Mouse (Mus musculus) cerebellum, adult (tissue): ENCODE measurements around the gene Clint1.

ENCODE experiments used
- ATAC-seq: cut with Nextera tagmentation; 2 replicates; pipeline ENCODE4 v1.9.2; 2017; ENCODE audit warnings: mild to moderate bottlenecking, moderate library complexity, mixed read lengths; ENCODE audit not compliant: insufficient number of reproducible peaks, low FRiP score, low TSS enrichment

Gene Clint1

DNA sequence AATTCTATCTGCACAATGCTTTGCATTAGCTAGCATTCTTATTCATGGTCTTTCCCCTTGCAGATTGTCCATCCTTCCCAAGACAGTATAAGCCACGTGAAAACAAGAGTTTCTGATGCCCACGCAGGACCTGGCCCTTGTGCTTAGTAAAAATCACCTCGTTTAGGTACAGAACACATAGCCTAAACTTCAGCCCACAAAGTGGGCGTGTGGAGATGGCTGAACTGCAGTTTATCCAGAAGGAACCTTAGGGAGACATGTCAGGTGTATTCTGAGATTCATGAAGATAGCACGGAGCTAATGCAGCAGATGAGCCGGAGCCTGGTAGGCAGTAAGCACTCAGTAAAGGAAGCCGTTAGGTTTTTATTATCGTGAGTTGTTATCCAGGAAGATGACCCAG lies 69.2 kb downstream of the Clint1 start:
- ATAC-seq, result no peak

DNA sequence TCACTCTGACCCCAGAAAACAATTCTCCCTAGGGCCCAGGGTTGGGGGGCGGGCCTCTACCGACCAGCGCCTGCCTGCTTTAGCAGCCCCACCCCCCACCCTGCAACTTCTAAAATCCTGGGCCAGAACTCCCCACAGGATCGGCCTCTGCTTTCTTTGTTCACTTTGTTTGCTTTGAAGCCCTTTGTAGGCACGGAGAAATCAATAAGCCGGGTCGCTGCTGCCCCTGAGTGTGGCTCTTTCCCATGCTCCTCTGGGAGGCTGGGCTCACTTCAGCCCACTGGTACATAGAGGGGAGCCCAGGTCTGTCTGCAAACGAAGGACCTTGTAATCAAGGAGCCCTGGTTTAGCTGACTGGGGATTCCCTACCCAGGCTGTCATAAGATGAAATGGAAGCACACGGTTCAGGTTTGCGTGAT lies 69.6 kb downstream of the Clint1 start:
- no peak for ATAC-seq

DNA sequence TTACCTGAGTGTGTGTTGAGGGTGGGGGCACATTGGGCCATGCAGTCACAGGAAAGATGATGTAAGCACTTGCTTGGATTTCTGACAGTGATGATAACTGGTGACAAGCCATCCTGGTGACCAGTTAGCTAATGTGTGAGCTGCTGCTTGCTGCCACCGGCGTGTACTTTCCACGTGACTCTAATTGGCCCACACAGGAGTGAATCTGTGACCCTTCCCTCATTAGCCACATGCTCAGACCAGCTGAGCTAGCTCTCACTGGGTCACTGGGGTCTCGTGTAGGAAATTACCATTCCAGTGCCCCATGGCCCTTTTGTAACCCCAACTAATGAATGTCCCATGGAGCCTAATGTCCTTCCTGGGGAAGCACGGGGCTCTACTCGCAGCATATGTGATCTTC lies 73.6 kb downstream of the Clint1 start:
- no peak for ATAC-seq

DNA sequence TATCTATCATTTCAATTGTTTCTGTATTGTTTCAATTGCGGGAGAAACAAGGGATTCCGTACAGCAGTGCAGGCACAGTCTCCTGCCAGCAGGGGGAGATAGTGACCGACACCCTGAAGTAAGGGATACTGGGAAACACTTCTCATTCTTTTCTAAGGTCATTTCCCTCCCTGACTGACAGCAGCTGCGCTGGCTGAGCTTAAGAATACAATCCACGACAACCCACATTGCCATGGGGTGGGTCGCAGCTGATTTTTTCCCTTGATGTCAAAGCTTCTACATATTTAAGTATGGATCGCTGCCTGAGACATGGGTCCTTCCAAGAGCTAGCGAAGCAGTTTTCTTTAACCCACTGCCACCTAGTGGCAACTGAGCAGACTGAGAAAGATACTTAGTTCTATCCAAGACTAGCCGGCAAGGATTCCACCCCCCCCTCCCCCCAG lies 74.8 kb downstream of the Clint1 start:
- ATAC-seq, result peak; percentile 89

DNA sequence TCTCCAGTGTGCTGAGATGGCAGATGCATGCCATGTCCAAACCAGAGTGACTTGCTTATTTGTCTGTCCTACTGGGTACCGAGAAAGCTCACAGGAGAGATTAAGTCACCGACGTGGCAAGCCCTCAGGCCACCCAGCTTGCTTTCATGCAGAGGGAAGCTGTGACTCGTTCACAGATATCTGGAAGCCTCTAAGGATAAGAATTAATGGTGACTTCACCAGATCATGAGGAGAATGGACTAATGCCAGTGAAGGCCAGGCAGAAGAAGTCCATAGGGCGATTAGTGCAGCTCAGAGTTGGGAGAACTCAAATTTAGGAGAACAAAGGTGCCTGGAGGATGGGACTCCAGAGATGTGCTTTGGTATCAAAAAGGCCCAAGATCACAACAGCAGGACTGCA lies 75.6 kb downstream of the Clint1 start:
- ATAC-seq, result no peak

DNA sequence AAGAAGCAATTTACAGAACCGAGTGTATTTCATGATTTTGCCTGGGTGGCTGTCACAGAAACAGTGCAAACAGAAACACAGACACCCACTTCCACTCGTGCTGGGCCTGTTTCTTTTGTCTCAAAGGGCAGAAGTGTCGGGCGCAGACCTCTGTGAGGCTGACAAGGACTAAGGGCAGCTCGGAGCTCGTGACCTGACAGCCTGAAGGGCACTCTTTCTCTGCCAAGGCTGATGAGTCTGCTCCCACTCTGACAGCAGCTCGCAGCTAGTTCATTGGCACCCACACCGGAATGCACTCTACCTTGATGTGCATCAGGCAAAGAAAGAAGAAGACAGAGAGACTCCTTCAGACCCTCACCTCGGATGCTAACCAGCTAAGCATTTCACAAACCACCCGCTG lies 77.7 kb downstream of the Clint1 start:
- ATAC-seq, result no peak

DNA sequence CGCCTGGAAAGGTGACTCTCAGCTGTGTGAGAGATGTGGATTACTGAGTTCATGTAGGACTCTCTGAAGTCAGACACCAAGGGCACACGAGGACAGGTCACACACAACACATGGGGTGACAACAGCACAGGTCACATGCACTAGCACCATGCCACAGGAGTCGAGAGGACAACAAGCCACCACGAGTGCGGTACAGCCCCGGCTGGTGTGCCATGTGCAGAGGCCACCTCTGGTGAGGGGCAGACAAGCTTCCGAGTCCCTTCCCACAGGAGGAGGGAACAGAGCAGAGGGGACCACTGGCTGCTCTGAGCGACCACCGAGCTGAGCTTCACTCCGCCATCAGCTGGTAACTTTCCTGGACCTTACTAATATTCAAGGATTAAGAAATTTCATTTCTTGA lies 80.9 kb downstream of the Clint1 start:
- ATAC-seq, result no peak

DNA sequence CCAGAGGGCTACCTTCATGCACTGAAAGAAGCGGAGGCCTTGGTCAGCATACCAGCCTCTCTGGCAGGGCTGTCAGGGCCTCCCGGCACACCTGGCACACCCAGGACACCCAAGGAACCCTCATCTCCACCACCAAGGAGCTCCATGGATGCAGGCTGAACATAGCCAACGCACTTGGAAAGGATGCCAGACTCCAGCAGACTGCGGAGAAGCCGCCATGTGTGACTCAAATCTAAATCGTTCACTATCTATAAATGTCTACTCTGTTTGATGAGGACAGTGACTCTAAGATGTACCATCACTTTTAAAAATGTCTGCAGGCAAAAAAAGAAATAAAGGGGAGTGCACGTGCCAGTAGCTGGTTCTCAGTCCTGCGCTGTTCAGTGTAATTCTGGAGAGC lies 85.6 kb downstream of the Clint1 start:
- no peak for ATAC-seq

DNA sequence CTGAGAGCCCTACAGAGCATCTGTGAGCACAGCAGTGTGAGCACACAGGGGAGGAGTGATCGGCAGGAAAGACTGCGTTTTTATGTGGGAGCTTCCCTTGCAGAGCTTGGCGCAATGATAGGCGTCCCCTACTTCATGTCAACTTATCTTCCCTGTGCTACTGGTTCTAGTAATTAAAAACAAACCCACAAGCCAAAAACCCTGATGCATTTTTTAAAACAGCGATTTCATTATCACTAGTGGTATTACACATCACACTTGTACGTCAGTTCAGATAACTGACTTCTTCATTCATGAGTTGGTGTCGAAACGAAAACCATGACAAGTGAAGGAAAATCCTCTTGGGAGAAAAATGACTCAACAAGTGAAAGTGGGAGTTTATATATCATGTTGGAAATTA lies 87.1 kb downstream of the Clint1 start:
- ATAC-seq, result no peak

DNA sequence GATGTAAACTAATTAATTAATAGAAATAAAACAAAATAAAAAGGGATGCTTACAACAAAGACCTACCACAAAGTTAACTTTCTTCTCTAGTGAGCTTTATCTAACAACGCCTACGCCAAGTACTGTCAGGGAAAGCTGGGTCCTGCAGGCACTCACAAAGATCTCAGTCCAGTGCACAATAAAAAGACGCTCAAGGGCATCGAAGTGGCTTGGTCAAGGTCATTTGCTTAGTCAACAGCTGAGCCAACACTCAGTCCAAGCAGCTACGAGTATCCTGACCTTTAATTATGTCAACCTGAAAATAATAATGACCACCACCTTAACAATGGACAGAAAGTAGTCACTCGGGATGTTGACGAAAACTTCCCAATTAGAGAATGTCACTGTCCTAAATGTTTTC lies 90.4 kb downstream of the Clint1 start:
- no peak for ATAC-seq

DNA sequence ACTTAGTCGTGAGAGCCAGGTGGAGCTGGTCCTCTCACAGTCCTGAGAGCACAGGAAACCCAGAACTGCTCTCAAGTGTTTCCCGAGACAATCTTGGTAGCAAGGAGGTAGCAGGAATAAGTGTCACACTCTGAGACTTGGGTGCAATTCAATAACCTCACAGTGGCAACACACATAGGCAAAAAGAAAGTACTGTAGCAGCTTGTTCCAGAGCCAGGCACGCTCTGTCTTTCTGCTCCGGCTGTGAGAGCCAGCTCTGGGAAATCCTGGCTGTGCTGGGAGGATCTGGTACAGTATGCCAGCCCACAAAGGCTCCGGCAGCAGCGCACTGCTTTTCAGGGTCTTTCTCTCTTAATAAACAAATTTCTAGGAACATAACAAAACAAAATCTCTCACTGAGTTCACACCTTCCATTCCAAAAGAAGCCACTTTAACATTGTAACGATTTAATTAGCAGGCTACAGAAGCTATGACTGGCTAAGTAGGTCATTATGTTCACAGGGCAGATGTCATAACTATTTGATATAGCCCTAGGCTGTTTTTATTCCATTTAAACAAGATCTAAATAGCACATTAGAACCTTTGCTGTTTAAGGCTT lies 91.4 kb downstream of the Clint1 start:
- ATAC-seq, result no peak

DNA sequence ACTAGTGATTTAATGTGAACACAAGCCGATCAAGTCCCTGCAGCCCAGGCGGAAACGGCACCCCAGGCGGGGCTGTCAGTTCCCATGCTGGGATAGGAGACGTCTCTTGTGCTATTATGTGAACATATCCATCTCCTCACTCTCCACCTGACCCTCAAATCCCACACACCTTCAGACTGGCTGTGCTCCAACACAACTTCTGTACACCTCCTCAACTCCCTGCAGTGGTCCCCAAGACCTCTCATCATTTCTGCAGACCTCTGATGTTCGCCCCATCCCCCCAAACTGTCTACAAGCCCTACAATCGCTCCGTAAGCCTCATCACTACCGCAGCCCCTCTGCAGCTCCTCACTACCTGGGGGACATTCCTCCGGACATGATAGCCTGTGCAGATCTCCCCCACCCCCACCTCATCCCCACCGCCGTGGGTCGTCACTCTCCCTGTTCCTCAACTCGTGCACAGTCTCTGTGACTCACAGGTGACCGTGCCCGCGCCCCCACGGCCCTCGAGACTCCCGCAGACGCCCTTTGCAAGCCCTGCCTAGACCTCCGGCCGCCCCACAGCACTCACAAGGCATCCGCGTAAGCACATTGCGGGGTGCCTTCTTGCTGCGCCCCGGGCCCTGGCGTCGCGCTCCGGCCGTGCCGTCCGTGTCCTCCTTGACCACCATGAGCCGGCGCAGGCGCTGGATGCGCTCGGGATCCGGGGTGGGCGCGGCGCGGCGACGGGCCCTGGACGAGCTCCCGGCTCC lies 92.2 kb downstream of the Clint1 start:
- 0 out of 2 replicates have a peak, but pooled peaks have one; percentile 29 for ATAC-seq

DNA sequence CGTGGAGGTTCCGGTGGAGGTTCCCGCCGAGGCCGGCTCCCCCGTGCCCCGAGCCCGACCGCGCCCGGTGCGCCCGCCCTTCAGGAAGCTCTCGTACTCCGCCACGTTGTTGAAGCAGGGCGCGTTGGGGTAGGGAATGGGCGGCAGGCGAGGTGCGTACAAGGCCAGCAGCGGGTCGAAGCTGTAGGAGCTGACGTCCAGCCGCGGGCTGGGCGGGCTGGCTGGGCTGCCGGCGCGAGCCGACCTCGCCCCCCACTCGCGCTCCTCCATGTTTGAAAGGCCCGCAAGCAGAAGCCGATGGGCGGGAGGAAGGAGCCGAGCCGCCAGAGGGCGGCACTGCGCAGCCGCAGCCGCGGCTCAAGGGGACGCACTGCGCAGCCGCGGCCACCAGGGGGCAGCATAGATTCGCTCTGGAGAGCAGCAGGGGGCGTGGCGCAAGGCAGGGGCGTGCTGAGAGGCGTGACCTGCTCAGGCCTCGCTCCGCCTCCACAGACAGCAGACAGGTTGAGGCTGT lies 92.8 kb downstream of the Clint1 start, which contains the start of gene Lsm11:
TSS of gene Lsm11 (minus strand) at position 293 of the 514 bp plus-strand sequence.
- ATAC-seq, result peak; percentile 78

DNA sequence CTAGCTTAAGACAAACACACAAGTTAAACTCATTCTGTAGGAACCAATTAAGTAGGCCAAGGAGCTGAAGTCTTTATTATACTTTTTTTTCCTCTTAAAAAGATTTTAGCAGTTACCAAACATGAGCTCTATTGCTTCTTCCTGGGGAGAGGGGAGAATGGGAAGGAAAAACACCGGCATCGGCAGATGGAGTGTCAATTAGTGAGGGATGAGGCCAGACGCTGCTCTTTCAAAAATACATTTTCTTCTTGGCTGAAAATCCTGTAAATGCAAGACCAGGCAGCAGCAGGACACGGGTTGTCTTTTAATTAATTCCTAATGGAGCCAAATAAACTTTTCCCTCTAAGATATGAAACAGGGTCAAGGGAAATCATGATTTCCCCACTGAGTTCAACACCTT lies 94.9 kb downstream of the Clint1 start:
- ATAC-seq, result no peak

DNA sequence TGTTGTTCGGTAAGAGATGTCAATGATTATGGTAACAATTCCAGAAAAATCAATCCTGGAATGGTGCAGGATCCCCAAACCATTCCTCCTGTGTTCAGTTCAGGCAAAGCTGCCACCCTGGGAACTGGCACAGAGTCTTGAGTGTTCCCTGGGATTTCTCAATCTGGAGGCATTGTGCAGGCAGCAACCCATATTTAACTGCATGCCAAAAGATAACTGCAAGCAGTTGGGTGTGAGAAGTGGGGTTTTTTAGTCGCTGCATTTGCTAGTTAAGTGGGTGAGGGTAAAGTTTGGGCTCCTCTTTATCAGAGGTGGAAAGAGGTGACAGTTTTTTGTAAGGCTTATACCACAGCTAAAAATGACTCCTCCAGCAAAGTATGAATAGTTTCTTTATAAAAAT lies 95.6 kb downstream of the Clint1 start:
- no peak for ATAC-seq

DNA sequence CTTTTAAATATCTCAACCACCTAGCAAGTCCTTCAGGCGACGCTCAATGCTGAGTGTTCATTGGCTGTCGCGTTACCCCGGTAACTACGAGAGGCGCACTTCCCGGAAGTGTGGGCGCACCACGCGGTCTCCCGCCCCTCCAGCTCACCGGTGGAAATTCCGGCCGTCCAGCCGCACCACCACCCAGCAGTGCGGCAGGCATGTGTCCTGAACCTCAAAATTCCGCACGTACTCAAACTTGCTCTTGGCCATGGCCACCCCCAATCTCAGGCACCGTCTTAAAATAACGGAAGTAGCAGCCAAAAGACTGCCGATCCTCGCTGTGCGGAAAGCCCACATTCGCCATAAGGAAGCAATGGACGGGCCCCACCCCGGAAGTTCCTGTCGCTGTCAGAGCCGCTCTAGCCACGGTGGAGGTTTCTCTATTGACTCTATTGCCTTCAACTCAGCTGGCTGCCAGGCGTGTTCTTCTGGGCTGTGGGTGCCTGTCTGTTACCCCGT lies 103.3 kb downstream of the Clint1 start, which contains the start of gene Thg1l:
TSS of gene Thg1l (minus strand) at position 368 of the 501 bp plus-strand sequence.
- peak; percentile 98 for ATAC-seq

DNA sequence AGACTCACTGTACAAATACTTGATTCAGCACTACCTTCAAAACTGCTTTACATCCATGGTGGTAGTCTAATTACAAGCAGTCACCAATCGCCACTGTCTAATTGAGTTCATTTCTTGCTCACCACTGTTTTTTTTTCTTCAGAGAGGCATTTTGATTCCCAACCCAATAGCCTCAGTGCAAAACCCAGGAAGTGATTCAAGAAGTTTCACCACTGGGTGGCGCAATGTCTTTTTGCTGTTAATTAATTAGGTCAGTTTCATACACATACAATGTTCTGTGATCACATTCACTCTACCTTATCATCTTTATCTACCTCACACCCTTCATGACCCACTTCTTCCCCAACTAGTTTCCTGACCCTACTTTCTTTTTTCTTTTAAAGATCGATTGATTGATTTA lies 107.7 kb downstream of the Clint1 start:
- ATAC-seq, result no peak

DNA sequence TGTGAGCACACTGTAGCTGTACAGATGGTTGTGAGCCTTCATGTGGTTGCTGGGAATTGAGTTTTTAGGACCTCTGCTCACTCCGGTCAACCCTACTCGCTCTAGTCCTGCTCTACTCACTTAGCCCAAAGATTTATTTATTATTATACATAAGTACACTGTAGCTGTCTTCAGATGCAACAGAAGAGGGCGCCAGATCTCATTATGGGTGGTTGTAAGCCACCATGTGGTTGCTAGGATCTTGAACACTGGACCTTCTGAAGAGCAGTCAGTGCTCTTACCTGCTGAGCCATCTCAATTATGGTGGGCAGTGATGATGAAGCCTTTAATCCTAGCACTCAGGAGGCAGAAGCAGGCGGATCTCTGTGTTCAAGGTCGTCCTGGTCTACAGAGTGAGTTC lies 108.2 kb downstream of the Clint1 start:
- ATAC-seq, result no peak
